Mouse (Mus musculus): ENCODE measurements around the gene Nktr.

Gene Nktr

GRCm38 (mm10) chr9:121718792-121719318 lies at the start of gene Nktr:
Gene Nktr (plus strand): TSS chr9:121719169.
- DNase-seq (ENCODE audit: low spot score), result peak; percentile 99

- DNase-seq (ENCODE audit: low spot score), result peak; percentile 86
Measured at GRCm38 (mm10) chr9:121669348-121669791, 49.6 kb upstream of the Nktr start.

- peak; percentile 86 for DNase-seq (ENCODE audit: low spot score)
Measured at GRCm38 (mm10) chr9:121671300-121671699, 47.7 kb upstream of the Nktr start.

- no peak for DNase-seq (ENCODE audit: low spot score)
Measured at GRCm38 (mm10) chr9:121672311-121672710, 46.7 kb upstream of the Nktr start.

GRCm38 (mm10) chr9:121673716-121674115 lies 45.3 kb upstream of the Nktr start:
- no peak for DNase-seq (ENCODE audit: low spot score)

- DNase-seq (ENCODE audit: low spot score), result no peak
Measured at GRCm38 (mm10) chr9:121675011-121675410, 44.0 kb upstream of the Nktr start.

- no peak for DNase-seq (ENCODE audit: low spot score)
Measured at GRCm38 (mm10) chr9:121675556-121675955, 43.4 kb upstream of the Nktr start.

GRCm38 (mm10) chr9:121677069-121677468 lies 41.9 kb upstream of the Nktr start:
- no peak for DNase-seq (ENCODE audit: low spot score)

GRCm38 (mm10) chr9:121677476-121677875 lies 41.5 kb upstream of the Nktr start:
- DNase-seq (ENCODE audit: low spot score), result no peak

GRCm38 (mm10) chr9:121679549-121679948 lies 39.4 kb upstream of the Nktr start:
- peak; percentile 85 for DNase-seq (ENCODE audit: low spot score)

GRCm38 (mm10) chr9:121681191-121681590 lies 37.8 kb upstream of the Nktr start:
- DNase-seq (ENCODE audit: low spot score), result no peak

- DNase-seq (ENCODE audit: low spot score), result no peak
Measured at GRCm38 (mm10) chr9:121682037-121682680, 36.8 kb upstream of the Nktr start.

GRCm38 (mm10) chr9:121684702-121685101 lies 34.3 kb upstream of the Nktr start:
- DNase-seq (ENCODE audit: low spot score), result no peak

- no peak for DNase-seq (ENCODE audit: low spot score)
Measured at GRCm38 (mm10) chr9:121690200-121690651, 28.7 kb upstream of the Nktr start.

- DNase-seq (ENCODE audit: low spot score), result no peak
Measured at GRCm38 (mm10) chr9:121690734-121691133, 28.2 kb upstream of the Nktr start.

GRCm38 (mm10) chr9:121694736-121695135 lies 24.2 kb upstream of the Nktr start:
- DNase-seq (ENCODE audit: low spot score), result no peak

- no peak for DNase-seq (ENCODE audit: low spot score)
Measured at GRCm38 (mm10) chr9:121696626-121697025, 22.3 kb upstream of the Nktr start.

- no peak for DNase-seq (ENCODE audit: low spot score)
Measured at GRCm38 (mm10) chr9:121697150-121698049, 21.6 kb upstream of the Nktr start.

- no peak for DNase-seq (ENCODE audit: low spot score)
Measured at GRCm38 (mm10) chr9:121704261-121704645, 14.7 kb upstream of the Nktr start.

GRCm38 (mm10) chr9:121704646-121705625 lies 14.0 kb upstream of the Nktr start, which contains the start of gene Sec22c:
Gene Sec22c (minus strand): TSS chr9:121705490.
- DNase-seq (ENCODE audit: low spot score), result peak; percentile 96

- DNase-seq (ENCODE audit: low spot score), result no peak
Measured at GRCm38 (mm10) chr9:121706029-121706675, 12.8 kb upstream of the Nktr start.
